Mouse (Mus musculus): Measurements from ENCODE around the gene H2-Eb1. TPM values are rescaled to one million over a fixed set of nuclear protein-coding genes. Genes with fewer than 3 reads are reported as not detected.

The H2-Eb1 gene
- polyA plus RNA-seq, 1 experiment from 2014 or later = 2.5 TPM

- Histone ChIP-seq H3K27me3 (ENCODE audit: control insufficient read depth, insufficient read depth, low read length) (no peaks in the 10 kb centered on the region), H3K27ac (ENCODE audit: low read depth, low read length) (no peak overlapping the region), H3K36me3 (ENCODE audit: control insufficient read depth, insufficient read depth, low read length) (no peaks in the 10 kb centered on the region), H3K4me3 (ENCODE audit: low read depth, low read length) (no peak overlapping the region), H3K9me3 (ENCODE audit: control insufficient read depth, low read length) (no peaks in the 10 kb centered on the region), H3K4me2 (replicated peaks; ENCODE audit: low read depth, low read length) (no peak overlapping the region), H3K4me1 (replicated peaks; ENCODE audit: control insufficient read depth, insufficient read depth, low read length) (no peaks in the 10 kb centered on the region), H3K9ac (ENCODE audit: low read depth, low read length) (no peak overlapping the region)
- no peak for ATAC-seq (ENCODE audit: low FRiP score)
- no peak for DNase-seq (ENCODE audit: low spot score)
- WGBS = 90% methylated on average over 7 of the region's 7 CpGs
Measured at GRCm38 (mm10) chr17:34345486-34345885, 39.8 kb downstream of the H2-Eb1 start.

DNA sequence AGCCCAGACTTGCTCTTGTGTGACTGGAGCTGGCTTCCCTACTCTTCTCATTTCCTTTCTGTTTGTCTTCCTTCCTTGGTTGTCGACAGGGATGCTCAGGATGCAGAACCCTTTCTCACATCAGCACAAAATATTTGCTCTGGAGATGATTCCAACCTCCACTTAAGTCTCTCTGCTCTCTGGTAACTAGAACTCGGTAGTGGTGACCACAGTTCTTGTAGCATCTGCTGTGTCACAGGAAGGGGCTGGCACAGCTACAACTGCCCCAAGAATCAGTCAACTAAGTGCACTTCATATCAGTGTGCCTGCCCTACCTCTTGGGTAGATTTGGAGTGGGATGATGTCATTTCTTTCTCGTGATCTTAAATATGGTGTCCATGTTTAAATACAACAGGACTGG lies 40.4 kb downstream of the H2-Eb1 start:
- no peaks in the 10 kb centered on the region for H3K9me3 ChIP-seq (ENCODE audit: control insufficient read depth, low read length)

DNA sequence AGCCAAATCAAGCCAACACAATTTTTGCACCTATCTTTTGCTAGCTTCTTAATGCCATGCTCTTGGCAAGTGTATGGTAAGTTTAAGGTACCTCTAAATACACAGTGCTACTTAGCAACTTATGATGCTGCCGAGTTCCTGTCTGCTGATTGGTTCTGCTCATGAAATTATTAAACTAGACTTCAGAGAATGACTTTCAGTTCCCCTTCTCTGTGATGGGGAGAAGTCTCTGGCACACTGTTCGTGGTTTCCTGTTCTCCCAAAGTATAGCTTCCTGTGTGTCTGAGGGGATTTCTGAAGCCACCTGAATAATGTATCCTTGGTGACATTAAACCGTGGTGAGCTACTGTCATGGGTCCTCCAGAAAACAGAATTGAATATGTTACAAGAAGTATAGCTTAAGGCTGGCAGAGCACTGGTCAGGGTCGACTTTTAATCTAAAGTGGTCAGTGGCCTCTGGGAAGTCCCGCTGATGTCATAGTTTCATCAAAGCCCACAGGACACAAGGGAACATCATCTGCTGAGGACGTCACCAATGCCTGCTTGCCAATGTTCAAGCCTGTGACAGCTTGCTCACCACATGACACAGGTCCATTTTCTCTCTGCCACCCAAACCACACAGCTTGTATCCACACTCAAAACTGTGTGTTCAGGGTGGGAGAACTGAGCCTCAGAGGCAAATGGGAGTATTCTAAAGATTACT lies 42.1 kb downstream of the H2-Eb1 start:
- Histone ChIP-seq H3K9me3 (ENCODE audit: control insufficient read depth, low read length) (no peaks in the 10 kb centered on the region), H3K4me2 (replicated peaks; ENCODE audit: low read depth, low read length) (no peak overlapping the region), H3K4me1 (replicated peaks; ENCODE audit: control insufficient read depth, insufficient read depth, low read length) (no peaks in the 10 kb centered on the region), H3K27me3 (ENCODE audit: control insufficient read depth, insufficient read depth, low read length) (no peaks in the 10 kb centered on the region), H3K4me3 (ENCODE audit: low read depth, low read length) (no peak overlapping the region), H3K36me3 (ENCODE audit: control insufficient read depth, insufficient read depth, low read length) (no peaks in the 10 kb centered on the region), H3K9ac (ENCODE audit: low read depth, low read length) (no peak overlapping the region), H3K27ac (ENCODE audit: low read depth, low read length) (no peak overlapping the region)
- ATAC-seq (ENCODE audit: low FRiP score) (no peak), DNase-seq (ENCODE audit: low spot score) (no peak)
- 73% methylated on average over 6 of the region's 6 CpGs for WGBS

More for the DNA sequence above, 40.4 kb downstream of the H2-Eb1 start:
- 85% methylated on average over 3 of the region's 3 CpGs for WGBS
- no peak for ATAC-seq (ENCODE audit: low FRiP score)
- H3K27me3 ChIP-seq (ENCODE audit: control insufficient read depth, insufficient read depth, low read length) = no peaks in the 10 kb centered on the region
- no peaks in the 10 kb centered on the region for H3K36me3 ChIP-seq (ENCODE audit: control insufficient read depth, insufficient read depth, low read length)
- no peaks in the 10 kb centered on the region for H3K4me1 ChIP-seq (replicated peaks; ENCODE audit: control insufficient read depth, insufficient read depth, low read length)
- no peak overlapping the region for H3K9ac ChIP-seq (ENCODE audit: low read depth, low read length)
- no peak overlapping the region for H3K27ac ChIP-seq (ENCODE audit: low read depth, low read length)
- DNase-seq (ENCODE audit: low spot score) = no peak
- H3K4me2 ChIP-seq (replicated peaks; ENCODE audit: low read depth, low read length) = no peak overlapping the region
- no peak overlapping the region for H3K4me3 ChIP-seq (ENCODE audit: low read depth, low read length)

DNA sequence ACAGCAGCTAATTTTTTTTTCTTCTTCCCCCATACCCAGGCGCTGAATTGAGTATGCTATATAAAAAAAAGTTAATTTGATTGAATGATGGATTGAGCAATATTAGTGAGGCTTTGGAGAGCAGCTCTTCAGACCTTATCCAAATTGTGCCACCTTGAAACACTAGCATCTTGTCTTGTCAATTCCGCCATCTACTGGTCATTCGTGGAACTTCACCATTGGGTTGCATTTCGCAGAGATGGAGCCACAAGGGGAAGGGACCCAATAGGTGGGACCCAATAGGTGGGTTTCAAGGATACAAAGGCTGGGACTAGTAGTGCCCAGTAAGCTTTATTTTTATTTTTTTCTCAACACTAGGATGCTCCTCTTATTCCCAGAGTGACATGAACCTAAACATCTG lies 43.8 kb downstream of the H2-Eb1 start:
- peak; percentile 89 for DNase-seq (ENCODE audit: low spot score)

DNA sequence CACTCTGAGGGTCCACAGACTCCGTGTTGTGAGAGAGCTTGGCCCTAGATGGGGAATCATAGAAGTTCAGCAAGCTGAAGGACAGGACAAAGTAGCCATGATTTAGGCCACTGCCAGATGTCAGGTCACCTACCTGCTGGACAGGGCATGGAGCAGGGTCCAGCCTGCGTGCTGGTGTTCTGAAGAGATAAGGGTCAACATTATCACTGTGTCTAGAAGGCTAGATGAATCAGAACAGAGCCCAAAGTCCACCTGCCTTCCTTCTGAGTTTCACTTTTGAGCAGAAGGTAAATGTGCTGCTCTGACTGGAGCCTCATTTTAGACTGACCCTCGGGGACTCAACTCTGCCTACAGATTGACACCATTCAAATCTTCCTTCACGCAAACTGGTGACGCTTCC lies 48.9 kb downstream of the H2-Eb1 start, which contains the start of gene Btnl2:
Btnl2 (plus strand) TSS at position 284 of the 400 bp plus-strand sequence.
- no peak for ATAC-seq (ENCODE audit: low FRiP score)
- H3K27me3 ChIP-seq (ENCODE audit: control insufficient read depth, insufficient read depth, low read length) = no peaks in the 10 kb centered on the region
- H3K4me2 ChIP-seq (replicated peaks; ENCODE audit: low read depth, low read length) = no peak within 1 kb of the TSS
- no peak for DNase-seq (ENCODE audit: low spot score)
- H3K4me1 ChIP-seq (replicated peaks; ENCODE audit: control insufficient read depth, insufficient read depth, low read length) = no peaks in the 10 kb centered on the region
- H3K4me3 ChIP-seq (ENCODE audit: low read depth, low read length) = no peak within 1 kb of the TSS
- H3K36me3 ChIP-seq (ENCODE audit: control insufficient read depth, insufficient read depth, low read length) = no peaks in the 10 kb centered on the region
- no peak within 1 kb of the TSS for H3K27ac ChIP-seq (ENCODE audit: low read depth, low read length)
- 88% methylated on average over 5 of the region's 5 CpGs for WGBS
- H3K9me3 ChIP-seq (ENCODE audit: control insufficient read depth, low read length) = no peaks in the 10 kb centered on the region
- no peak within 1 kb of the TSS for H3K9ac ChIP-seq (ENCODE audit: low read depth, low read length)

More for the DNA sequence above, 43.8 kb downstream of the H2-Eb1 start:
- ATAC-seq (ENCODE audit: low FRiP score) = no peak
- no peak overlapping the region for H3K27ac ChIP-seq (ENCODE audit: low read depth, low read length)
- H3K36me3 ChIP-seq (ENCODE audit: control insufficient read depth, insufficient read depth, low read length) = no peaks in the 10 kb centered on the region
- H3K4me1 ChIP-seq (replicated peaks; ENCODE audit: control insufficient read depth, insufficient read depth, low read length) = no peaks in the 10 kb centered on the region
- H3K4me3 ChIP-seq (ENCODE audit: low read depth, low read length) = no peak overlapping the region
- H3K4me2 ChIP-seq (replicated peaks; ENCODE audit: low read depth, low read length) = no peak overlapping the region
- 6% methylated on average over 4 of the region's 4 CpGs for WGBS
- H3K9ac ChIP-seq (ENCODE audit: low read depth, low read length) = no peak overlapping the region
- no peaks in the 10 kb centered on the region for H3K27me3 ChIP-seq (ENCODE audit: control insufficient read depth, insufficient read depth, low read length)
- no peaks in the 10 kb centered on the region for H3K9me3 ChIP-seq (ENCODE audit: control insufficient read depth, low read length)

- H3K27ac ChIP-seq (ENCODE audit: low read depth, low read length) = no peak overlapping the region
- WGBS = 90% methylated on average over 1 of the region's 1 CpGs
- no peaks in the 10 kb centered on the region for H3K4me1 ChIP-seq (replicated peaks; ENCODE audit: control insufficient read depth, insufficient read depth, low read length)
- no peaks in the 10 kb centered on the region for H3K36me3 ChIP-seq (ENCODE audit: control insufficient read depth, insufficient read depth, low read length)
- no peaks in the 10 kb centered on the region for H3K27me3 ChIP-seq (ENCODE audit: control insufficient read depth, insufficient read depth, low read length)
- no peaks in the 10 kb centered on the region for H3K9me3 ChIP-seq (ENCODE audit: control insufficient read depth, low read length)
- no peak overlapping the region for H3K4me2 ChIP-seq (replicated peaks; ENCODE audit: low read depth, low read length)
- DNase-seq (ENCODE audit: low spot score) (no peak), ATAC-seq (ENCODE audit: low FRiP score) (no peak)
- no peak overlapping the region for H3K4me3 ChIP-seq (ENCODE audit: low read depth, low read length)
- no peak overlapping the region for H3K9ac ChIP-seq (ENCODE audit: low read depth, low read length)
Measured at GRCm38 (mm10) chr17:34354940-34355339, 49.3 kb downstream of the H2-Eb1 start.

GRCm38 (mm10) chr17:34362954-34363546 lies 57.4 kb downstream of the H2-Eb1 start:
- Histone ChIP-seq H3K9me3 (ENCODE audit: control insufficient read depth, low read length) (no peaks in the 10 kb centered on the region), H3K4me2 (replicated peaks; ENCODE audit: low read depth, low read length) (no peak overlapping the region), H3K36me3 (ENCODE audit: control insufficient read depth, insufficient read depth, low read length) (no peaks in the 10 kb centered on the region), H3K9ac (ENCODE audit: low read depth, low read length) (no peak overlapping the region), H3K27ac (ENCODE audit: low read depth, low read length) (no peak overlapping the region), H3K4me1 (replicated peaks; ENCODE audit: control insufficient read depth, insufficient read depth, low read length) (no peaks in the 10 kb centered on the region), H3K27me3 (ENCODE audit: control insufficient read depth, insufficient read depth, low read length) (no peaks in the 10 kb centered on the region), H3K4me3 (ENCODE audit: low read depth, low read length) (no peak overlapping the region)
- ATAC-seq (ENCODE audit: low FRiP score) (no peak), DNase-seq (ENCODE audit: low spot score) (no peak)
- WGBS = 82% methylated on average over 15 of the region's 15 CpGs

DNA sequence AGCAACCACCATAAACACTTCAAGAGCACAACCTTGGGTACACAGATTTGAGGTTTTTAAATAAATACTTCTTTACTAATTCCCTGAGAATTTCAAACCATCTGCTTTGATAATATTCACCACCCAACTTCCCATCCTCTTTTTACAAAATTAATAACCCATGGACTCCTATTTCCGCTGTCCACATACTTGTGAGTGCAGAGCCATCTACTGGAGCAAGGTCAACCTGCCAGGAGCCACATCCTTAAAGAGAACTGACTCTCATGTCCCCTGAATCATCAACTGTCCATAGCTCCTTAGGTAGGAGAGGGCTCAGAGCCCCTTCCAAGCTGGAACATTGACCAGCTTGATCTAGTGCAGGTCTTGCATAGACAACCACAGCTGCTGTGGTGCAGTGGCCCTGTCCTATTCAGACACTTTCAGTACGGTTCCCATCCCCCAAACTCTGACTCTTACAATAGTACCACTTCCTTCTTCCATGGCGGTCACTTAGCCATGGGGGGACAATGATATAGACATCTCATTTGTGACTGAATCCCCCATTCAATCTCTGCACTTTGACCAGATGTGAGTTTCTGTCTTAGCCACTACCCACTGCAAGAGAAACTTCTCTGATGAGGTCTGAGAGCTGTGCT lies 58.1 kb downstream of the H2-Eb1 start:
- Histone ChIP-seq H3K4me3 (ENCODE audit: low read depth, low read length) (no peak overlapping the region), H3K27me3 (ENCODE audit: control insufficient read depth, insufficient read depth, low read length) (no peaks in the 10 kb centered on the region), H3K4me2 (replicated peaks; ENCODE audit: low read depth, low read length) (no peak overlapping the region), H3K27ac (ENCODE audit: low read depth, low read length) (no peak overlapping the region), H3K4me1 (replicated peaks; ENCODE audit: control insufficient read depth, insufficient read depth, low read length) (no peaks in the 10 kb centered on the region), H3K36me3 (ENCODE audit: control insufficient read depth, insufficient read depth, low read length) (no peaks in the 10 kb centered on the region), H3K9ac (ENCODE audit: low read depth, low read length) (no peak overlapping the region), H3K9me3 (ENCODE audit: control insufficient read depth, low read length) (no peaks in the 10 kb centered on the region)
- DNase-seq (ENCODE audit: low spot score) (no peak), ATAC-seq (ENCODE audit: low FRiP score) (no peak)
- 86% methylated on average over 3 of the region's 3 CpGs for WGBS

DNA sequence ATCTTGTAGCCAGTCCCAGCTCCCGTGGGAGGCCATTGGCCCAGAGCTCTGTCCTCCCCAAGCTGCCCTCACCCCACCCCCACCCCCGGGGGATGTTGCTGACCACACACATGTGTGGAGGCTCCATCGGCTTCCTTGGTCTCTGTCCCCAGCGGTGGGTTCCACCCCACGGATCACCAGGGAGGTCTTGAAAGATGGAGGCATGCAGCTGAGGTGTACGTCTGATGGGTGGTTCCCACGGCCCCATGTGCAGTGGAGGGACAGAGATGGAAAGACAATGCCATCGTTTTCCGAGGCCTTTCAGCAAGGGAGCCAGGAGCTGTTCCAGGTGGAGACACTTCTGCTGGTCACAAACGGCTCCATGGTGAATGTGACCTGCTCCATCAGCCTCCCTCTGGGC lies 59.4 kb downstream of the H2-Eb1 start:
- Histone ChIP-seq H3K4me3 (ENCODE audit: low read depth, low read length) (no peak overlapping the region), H3K27ac (ENCODE audit: low read depth, low read length) (no peak overlapping the region), H3K9me3 (ENCODE audit: control insufficient read depth, low read length) (no peaks in the 10 kb centered on the region), H3K9ac (ENCODE audit: low read depth, low read length) (no peak overlapping the region), H3K27me3 (ENCODE audit: control insufficient read depth, insufficient read depth, low read length) (no peaks in the 10 kb centered on the region), H3K4me1 (replicated peaks; ENCODE audit: control insufficient read depth, insufficient read depth, low read length) (no peaks in the 10 kb centered on the region), H3K36me3 (ENCODE audit: control insufficient read depth, insufficient read depth, low read length) (no peaks in the 10 kb centered on the region), H3K4me2 (replicated peaks; ENCODE audit: low read depth, low read length) (no peak overlapping the region)
- DNase-seq (ENCODE audit: low spot score) (no peak), ATAC-seq (ENCODE audit: low FRiP score) (no peak)
- WGBS = 75% methylated on average over 10 of the region's 10 CpGs
